Mouse (Mus musculus) hindbrain, embryonic 10.5 days (tissue): ENCODE data around the gene Zfp644. TPM values are rescaled to one million over a fixed set of nuclear protein-coding genes. Genes with fewer than 3 reads are reported as not detected.

ENCODE experiments used
- DNase-seq: peaks from one replicate; pipeline ENCODE4 v3.0.0-alpha.2; 2017; ENCODE audit warnings: low spot score
- H3K27ac ChIP-seq: fragments of 300-500 bp; sonication (generic); 2 replicates; pipeline ENCODE4 v1.5.1; 2016; ENCODE audit warnings: mild to moderate bottlenecking, moderate library complexity
- H3K27me3 ChIP-seq: fragments of 300-500 bp; sonication (generic); 2 replicates; pipeline ENCODE4 v1.6.1; 2016; ENCODE audit warnings: mild to moderate bottlenecking; ENCODE audit not compliant: poor library complexity, insufficient read depth, severe bottlenecking
- H3K36me3 ChIP-seq: fragments of 300-500 bp; sonication (generic); 2 replicates; pipeline ENCODE4 v1.6.1; 2016; ENCODE audit warnings: mild to moderate bottlenecking, moderate library complexity
- H3K4me1 ChIP-seq: fragments of 300-500 bp; sonication (generic); replicated peaks from 2 replicates; pipeline ENCODE4 v1.6.1; 2016; ENCODE audit warnings: mild to moderate bottlenecking
- H3K4me3 ChIP-seq: fragments of 300-500 bp; sonication (generic); 2 replicates; pipeline ENCODE4 v1.5.1; 2016; ENCODE audit warnings: mild to moderate bottlenecking, moderate library complexity
- H3K9me3 ChIP-seq: fragments of 300-500 bp; sonication (generic); 2 replicates; pipeline ENCODE4 v1.6.1; 2016; ENCODE audit warnings: mild to moderate bottlenecking, moderate library complexity
- WGBS: fragments of 180-500 bp; shearing (Covaris S2); methylation state at CpG from one replicate; pipeline ENCODE4 v1.1.7; 2016; 5-methylcytosine and 5-hydroxymethylcytosine counted together
- polyA plus RNA-seq: library from polyadenylated mRNA; unstranded; fragments of >200 nt; fragmentation: Nextera tagmentation; extraction: Ambion mirVana; gene quantifications from 2 replicates; pipeline ENCODE4 v1.2.1, GENCODE M21; 2016

Zfp644 gene
- polyA plus RNA-seq, 1 experiment from 2014 or later = 55.1 TPM

GRCm38 (mm10) chr5:106575098-106575497, 122.0 kb downstream of the Zfp644 start:
- Histone ChIP-seq H3K27ac (no peak overlapping the region), H3K36me3 (no peaks in the 10 kb centered on the region), H3K4me3 (peak overlapping the region; percentile 68), H3K27me3 (peaks cover 70% of the 10 kb centered on the region), H3K4me1 (peaks cover 15% of the 10 kb centered on the region), H3K9me3 (no peaks in the 10 kb centered on the region)
- WGBS = 16% methylated on average over 4 of the region's 4 CpGs
- no peak for DNase-seq

GRCm38 (mm10) chr5:106574560-106574946, 122.5 kb downstream of the Zfp644 start:
- H3K27me3 ChIP-seq = peaks cover 73% of the 10 kb centered on the region
- peak overlapping the region; percentile 87 for H3K27ac ChIP-seq
- WGBS = under 1% methylated on average over 45 of the region's 45 CpGs
- H3K4me1 ChIP-seq = peaks cover 15% of the 10 kb centered on the region
- H3K9me3 ChIP-seq = no peaks in the 10 kb centered on the region
- H3K36me3 ChIP-seq = no peaks in the 10 kb centered on the region
- peak; percentile 90 for DNase-seq
- H3K4me3 ChIP-seq = peak overlapping the region; percentile 68

GRCm38 (mm10) chr5:106573742-106574559, 123.1 kb downstream of the Zfp644 start:
- WGBS = 6% methylated on average over 55 of the region's 55 CpGs
- DNase-seq = no peak
- Histone ChIP-seq H3K27ac (peak overlapping the region; percentile 87), H3K9me3 (no peaks in the 10 kb centered on the region), H3K4me3 (peak overlapping the region; percentile 68), H3K27me3 (peaks cover 75% of the 10 kb centered on the region), H3K4me1 (peaks cover 15% of the 10 kb centered on the region), H3K36me3 (no peaks in the 10 kb centered on the region)

Other genes with a start within 250 kb of the Zfp644 start
- 1.1 and 1.4 TPM in 2 replicates for gene Barhl2, start 239.1 kb downstream of the Zfp644 start, polyA plus RNA-seq
- not detected in 2 replicates for gene Gm17304, start 88.2 kb downstream of the Zfp644 start, polyA plus RNA-seq
- 3.5 and 3.6 TPM in 2 replicates for gene Hfm1, start 229.0 kb upstream of the Zfp644 start, polyA plus RNA-seq